Mouse (Mus musculus) thymus, adult 2 months (tissue): ENCODE measurements at regions not wholly inside any gene's neighbourhood (a gene's known extent, or its start where the extent isn't known, plus 50 kb on each side); places are given as distances from the start of the nearest gene placed in this dataset.
"Not testable (repeated sequence)": the region's sequence is repeated elsewhere in the genome, so short reads cannot be mapped to it uniquely, and the experiment has no call there.

ENCODE experiments used
- CTCF ChIP-seq: fragments of 200-500 bp; IDR thresholded peaks from 2 replicates; pipeline ENCODE4 v1.5.1; 2012; ENCODE audit warnings: mild to moderate bottlenecking, control low read depth, low read length, moderate library complexity, borderline replicate concordance; ENCODE audit not compliant: control insufficient read depth, poor library complexity, insufficient read depth; ENCODE audit errors: extremely low read depth
- POLR2A ChIP-seq: fragments of 200-500 bp; IDR thresholded peaks from 2 replicates; pipeline ENCODE4 v1.6.1; 2012; ENCODE audit warnings: mild to moderate bottlenecking, low read length, control low read depth, moderate library complexity; ENCODE audit not compliant: control insufficient read depth, poor library complexity, insufficient read depth; ENCODE audit errors: extremely low read depth

GRCm38 (mm10) chr4:3495987-3496386 is 310.8 kb upstream of the Vmn1r3 start:
- not testable (repeated sequence) for TF ChIP-seq POLR2A, CTCF
